ENCODE assay signal across 10 mouse cellular contexts in the genomic region with DNA sequence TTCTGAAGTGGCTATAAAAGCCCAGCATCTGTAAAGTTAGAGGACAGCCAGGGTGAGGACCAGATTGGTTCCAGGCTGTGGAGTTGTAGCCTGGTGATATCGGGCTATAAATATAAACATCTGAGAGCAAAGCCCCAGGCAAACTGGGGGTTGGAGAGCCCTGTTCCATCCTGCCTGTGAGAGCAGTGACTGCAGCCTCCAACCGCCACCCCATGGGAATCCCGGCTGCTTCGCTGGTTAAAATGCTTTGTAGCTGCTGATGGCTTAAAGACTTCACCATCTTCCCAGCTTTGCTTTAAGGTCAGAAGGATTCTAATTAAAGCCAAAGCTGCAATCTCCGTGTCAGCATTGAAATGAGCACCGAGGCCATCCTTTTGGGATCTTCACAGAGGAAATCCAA. TPM values are rescaled to one million over a fixed set of nuclear protein-coding genes. Genes with fewer than 3 reads are reported as not detected.
DNase-seq lines count a peak whose midpoint lies in the region; ATAC-seq lines count a peak whose summit lies in the region.
"Had no signal": no experiment of that assay in that cellular context is flagged by ENCODE, and none has a peak within 500 bp of the region (broad histone marks: within the 10 kb centered on the region; RNA-seq: fewer than 3 reads in every experiment).

No protein-coding gene starts in this region.

- H3K27me3 ChIP-seq in forebrain, embryonic 12.5 days = no peaks in the 10 kb centered on the region
- H3K27me3 ChIP-seq in forebrain, embryonic 11.5 days (ENCODE audit: control insufficient read depth, insufficient read depth, low read length) = no peaks in the 10 kb centered on the region
- H3K27me3 ChIP-seq in limb, embryonic 11.5 days (ENCODE audit: control insufficient read depth, insufficient read depth, low read length) = no peaks in the 10 kb centered on the region
- H3K27me3 ChIP-seq in limb, embryonic 10.5 days (ENCODE audit: low read depth, poor library complexity, severe bottlenecking) = no peaks in the 10 kb centered on the region
- no peaks in the 10 kb centered on the region for H3K27me3 ChIP-seq in hindbrain, embryonic 12.5 days
- no peaks in the 10 kb centered on the region for H3K27me3 ChIP-seq in neural tube, embryonic 15.5 days (replicated peaks)

- WGBS in forebrain, embryonic 12.5 days = 43% methylated on average over 6 of the region's 6 CpGs
- WGBS in forebrain, embryonic 11.5 days = 43% methylated on average over 6 of the region's 6 CpGs
- 20% methylated on average over 6 of the region's 6 CpGs for WGBS in limb, embryonic 11.5 days
- WGBS in limb, embryonic 10.5 days = 41% methylated on average over 6 of the region's 6 CpGs
- WGBS in hindbrain, embryonic 12.5 days = 42% methylated on average over 6 of the region's 6 CpGs
- WGBS in neural tube, embryonic 15.5 days = 33% methylated on average over 6 of the region's 6 CpGs

- no peak for DNase-seq in forebrain, embryonic 11.5 days (ENCODE audit: low spot score)
- DNase-seq in limb, embryonic 11.5 days (ENCODE audit: low spot score) = peak; percentile 47
- DNase-seq in limb, embryonic 10.5 days (ENCODE audit: low spot score) = no peak
- DNase-seq in adrenal gland, adult (ENCODE audit: inconsistent age in 2 of 2, low spot score in 1 of 2) = no peak

- no peak overlapping the region for H3K9ac ChIP-seq in forebrain, embryonic 12.5 days
- no peak overlapping the region for H3K9ac ChIP-seq in forebrain, embryonic 11.5 days (ENCODE audit: low read length)
- H3K9ac ChIP-seq in limb, embryonic 11.5 days (ENCODE audit: low read length) = no peak overlapping the region
- no peak overlapping the region for H3K9ac ChIP-seq in hindbrain, embryonic 12.5 days
- H3K9ac ChIP-seq in neural tube, embryonic 15.5 days (replicated peaks) = 0 out of 2 replicates have a peak overlapping the region, but pooled peaks have one; percentile 5

- H3K36me3 ChIP-seq in forebrain, embryonic 12.5 days (replicated peaks) = no peaks in the 10 kb centered on the region
- H3K36me3 ChIP-seq in forebrain, embryonic 11.5 days (ENCODE audit: control insufficient read depth, insufficient read depth, low read length) = no peaks in the 10 kb centered on the region
- H3K36me3 ChIP-seq in limb, embryonic 11.5 days (ENCODE audit: control insufficient read depth, insufficient read depth, low read length) = no peaks in the 10 kb centered on the region
- H3K36me3 ChIP-seq in limb, embryonic 10.5 days = no peaks in the 10 kb centered on the region
- no peaks in the 10 kb centered on the region for H3K36me3 ChIP-seq in hindbrain, embryonic 12.5 days
- no peaks in the 10 kb centered on the region for H3K36me3 ChIP-seq in neural tube, embryonic 15.5 days
- H3K36me3 ChIP-seq: G1E had no signal

- H3K4me2 ChIP-seq in forebrain, embryonic 12.5 days = no peak overlapping the region
- H3K4me2 ChIP-seq in forebrain, embryonic 11.5 days (ENCODE audit: low read depth, low read length, severe bottlenecking) = no peak overlapping the region
- no peak overlapping the region for H3K4me2 ChIP-seq in limb, embryonic 11.5 days (ENCODE audit: low read depth, severe bottlenecking)
- H3K4me2 ChIP-seq in hindbrain, embryonic 12.5 days (replicated peaks) = no peak overlapping the region
- 0 out of 2 replicates have a peak overlapping the region, but pooled peaks have one; percentile 15 for H3K4me2 ChIP-seq in neural tube, embryonic 15.5 days

- H3K4me3 ChIP-seq in forebrain, embryonic 12.5 days (replicated peaks) = no peak overlapping the region
- H3K4me3 ChIP-seq in forebrain, embryonic 11.5 days (ENCODE audit: low read depth, low read length) = no peak overlapping the region
- H3K4me3 ChIP-seq in limb, embryonic 11.5 days (ENCODE audit: low read depth, low read length) = no peak overlapping the region
- no peak overlapping the region for H3K4me3 ChIP-seq in limb, embryonic 10.5 days
- H3K4me3 ChIP-seq in hindbrain, embryonic 12.5 days = no peak overlapping the region
- no peak overlapping the region for H3K4me3 ChIP-seq in neural tube, embryonic 15.5 days (replicated peaks)

- no peak for ATAC-seq in forebrain, embryonic 12.5 days (ENCODE audit: low FRiP score)
- ATAC-seq in forebrain, embryonic 11.5 days (replicated peaks; ENCODE audit: low FRiP score) = no peak
- no peak for ATAC-seq in limb, embryonic 11.5 days (ENCODE audit: insufficient number of reproducible peaks, low FRiP score, low TSS enrichment, low read depth)
- no peak for ATAC-seq in hindbrain, embryonic 12.5 days (ENCODE audit: low FRiP score)
- 0 out of 2 replicates have a peak, but pooled peaks have one; percentile 33 for ATAC-seq in neural tube, embryonic 15.5 days (ENCODE audit: low FRiP score)
- ATAC-seq in inflammation-experienced regulatory T-cells, adult 6 months = no peak

- H3K27ac ChIP-seq in forebrain, embryonic 12.5 days = peak overlapping the region; percentile 26; the same call in 1 of the 2 replicates
- no peak overlapping the region for H3K27ac ChIP-seq in forebrain, embryonic 11.5 days (ENCODE audit: low read depth, low read length)
- no peak overlapping the region for H3K27ac ChIP-seq in limb, embryonic 11.5 days (replicated peaks; ENCODE audit: low read depth, low read length)
- H3K27ac ChIP-seq in limb, embryonic 10.5 days = no peak overlapping the region
- peak overlapping the region; percentile 57 for H3K27ac ChIP-seq in hindbrain, embryonic 12.5 days
- H3K27ac ChIP-seq in neural tube, embryonic 15.5 days (replicated peaks) = 0 out of 2 replicates have a peak overlapping the region, but pooled peaks have one; percentile 28
- H3K27ac ChIP-seq: kidney, postnatal 0 days had no signal

- no peaks in the 10 kb centered on the region for H3K9me3 ChIP-seq in forebrain, embryonic 12.5 days
- no peaks in the 10 kb centered on the region for H3K9me3 ChIP-seq in forebrain, embryonic 11.5 days (ENCODE audit: control insufficient read depth, low read length)
- H3K9me3 ChIP-seq in limb, embryonic 11.5 days (ENCODE audit: control insufficient read depth, low read length) = no peaks in the 10 kb centered on the region
- no peaks in the 10 kb centered on the region for H3K9me3 ChIP-seq in limb, embryonic 10.5 days (replicated peaks)
- no peaks in the 10 kb centered on the region for H3K9me3 ChIP-seq in hindbrain, embryonic 12.5 days (replicated peaks)
- H3K9me3 ChIP-seq in neural tube, embryonic 15.5 days (replicated peaks) = no peaks in the 10 kb centered on the region

- peaks cover 17% of the 10 kb centered on the region for H3K4me1 ChIP-seq in forebrain, embryonic 12.5 days
- no peaks in the 10 kb centered on the region for H3K4me1 ChIP-seq in forebrain, embryonic 11.5 days (replicated peaks; ENCODE audit: control insufficient read depth, insufficient read depth, low read length)
- peaks cover 6% of the 10 kb centered on the region; the same call in 1 of the 2 replicates for H3K4me1 ChIP-seq in limb, embryonic 11.5 days (ENCODE audit: control insufficient read depth, insufficient read depth, low read length)
- peaks cover 10% of the 10 kb centered on the region for H3K4me1 ChIP-seq in limb, embryonic 10.5 days
- H3K4me1 ChIP-seq in hindbrain, embryonic 12.5 days = peaks cover 20% of the 10 kb centered on the region
- peaks cover 27% of the 10 kb centered on the region for H3K4me1 ChIP-seq in neural tube, embryonic 15.5 days

RNA-seq across cellular contexts. Expression of gene Dapk1, which starts 32.2 kb away (rescaled TPM):
- polyA plus RNA-seq in forebrain, embryonic 12.5 days (2016; fragmentation: Nextera tagmentation; extraction: Ambion mirVana) = 39.8 and 43.3 TPM in 2 replicates
- 25.3 and 28.1 TPM in 2 replicates for polyA plus RNA-seq in forebrain, embryonic 11.5 days (2014; fragmentation: Nextera tagmentation; extraction: Ambion mirVana)
- 14.2 and 14.8 TPM in 2 replicates for polyA plus RNA-seq in limb, embryonic 11.5 days (2014; fragmentation: Nextera tagmentation; extraction: Ambion mirVana)
- 15.7 and 18.5 TPM in 2 replicates for polyA plus RNA-seq in limb, embryonic 10.5 days (2016; fragmentation: Nextera tagmentation; extraction: Ambion mirVana)
- 42.0 and 43.2 TPM in 2 replicates for polyA plus RNA-seq in hindbrain, embryonic 12.5 days (2016; fragmentation: Nextera tagmentation; extraction: Ambion mirVana)
- polyA plus RNA-seq in neural tube, embryonic 15.5 days (2015; fragmentation: Nextera tagmentation; extraction: Ambion mirVana) = 30.6 and 34.9 TPM in 2 replicates
- 1 to 10 TPM in 1 of 3 experiments, under 1 TPM in 1, not detected in 1; 0.45 to 1.4 TPM for polyA plus RNA-seq in inflammation-experienced regulatory T-cells, adult 6 months (2017; shearing (Covaris generic))
- polyA plus RNA-seq: G1E had no signal

Comparison
In these comparisons a context has a peak if more than half of its experiments do, and no peak if none do; other contexts are left out.
1. H3K27ac ChIP-seq: peak in forebrain, embryonic 12.5 days (single experiment), hindbrain, embryonic 12.5 days (single experiment) and neural tube, embryonic 15.5 days (single experiment); none in forebrain, embryonic 11.5 days (single experiment), limb, embryonic 11.5 days (single experiment) and limb, embryonic 10.5 days (single experiment).